Mouse (Mus musculus): ENCODE measurements around the gene Spata9.

- no peak for TF ChIP-seq POLR2A (IDR thresholded peaks at IDR 0.05; ENCODE audit: control insufficient read depth, low read depth, low read length)
- TF ChIP-seq CTCF (IDR thresholded peaks at IDR 0.05; ENCODE audit: control insufficient read depth, insufficient read depth, insufficient replicate concordance, low read depth, low read length), result no peak
These were observed 33.7 kb upstream of the Spata9 start for GRCm38 (mm10) chr13:75933287-75933686.

All from testis, adult 2 months (tissue).